Mouse (Mus musculus) A20 (cell line): ENCODE measurements around the gene Pik3c2g.
"Not testable (repeated sequence)": the region's sequence is repeated elsewhere in the genome, so short reads cannot be mapped to it uniquely, and the experiment has no call there.

Source experiments
- DNase-seq: peaks from one replicate; pipeline ENCODE4 v3.0.0-alpha.2; 2011; ENCODE audit warnings: low read depth, low spot score

Gene Pik3c2g

GRCm38 (mm10) chr6:139908997-139909669, 322.1 kb downstream of the Pik3c2g start:
- no peak for DNase-seq

- no peak for DNase-seq
These were observed 341.7 kb downstream of the Pik3c2g start for GRCm38 (mm10) chr6:139928766-139929165.

- no peak for DNase-seq
These were observed 347.8 kb downstream of the Pik3c2g start for GRCm38 (mm10) chr6:139934861-139935260.

GRCm38 (mm10) chr6:139937581-139937980, 350.6 kb downstream of the Pik3c2g start:
- DNase-seq, result not testable (repeated sequence)

GRCm38 (mm10) chr6:139947106-139947879, 360.3 kb downstream of the Pik3c2g start:
- no peak for DNase-seq

GRCm38 (mm10) chr6:139953596-139953995, 366.6 kb downstream of the Pik3c2g start:
- no peak for DNase-seq

- DNase-seq, result no peak
These were observed 370.7 kb downstream of the Pik3c2g start for GRCm38 (mm10) chr6:139957531-139958241.

GRCm38 (mm10) chr6:139963775-139964174, 376.8 kb downstream of the Pik3c2g start:
- no peak for DNase-seq

GRCm38 (mm10) chr6:139964895-139965294, 377.9 kb downstream of the Pik3c2g start:
- no peak for DNase-seq

GRCm38 (mm10) chr6:139966684-139967083, 379.7 kb downstream of the Pik3c2g start:
- no peak for DNase-seq

- no peak for DNase-seq
These were observed 384.7 kb downstream of the Pik3c2g start for GRCm38 (mm10) chr6:139971608-139972298.

- no peak for DNase-seq
These were observed 387.6 kb downstream of the Pik3c2g start for GRCm38 (mm10) chr6:139974668-139975067.

GRCm38 (mm10) chr6:139978114-139978513, 391.1 kb downstream of the Pik3c2g start:
- DNase-seq, result no peak

GRCm38 (mm10) chr6:139981061-139981460, 394.0 kb downstream of the Pik3c2g start:
- no peak for DNase-seq

- DNase-seq, result no peak
These were observed 397.0 kb downstream of the Pik3c2g start for GRCm38 (mm10) chr6:139984069-139984468.

GRCm38 (mm10) chr6:139986564-139986963, 399.5 kb downstream of the Pik3c2g start:
- no peak for DNase-seq

GRCm38 (mm10) chr6:139989075-139989474, 402.1 kb downstream of the Pik3c2g start:
- no peak for DNase-seq

GRCm38 (mm10) chr6:139989597-139989996, 402.6 kb downstream of the Pik3c2g start:
- no peak for DNase-seq

- no peak for DNase-seq
These were observed 418.2 kb downstream of the Pik3c2g start for GRCm38 (mm10) chr6:140005181-140005580.
